Mouse (Mus musculus) lung, embryonic 14.5 days (tissue): ENCODE results near the gene Rnf126. TPM values are rescaled to one million over a fixed set of nuclear protein-coding genes. Genes with fewer than 3 reads are reported as not detected.

Experiments used
- ATAC-seq: fragments of 200-750 bp; cut with Nextera tagmentation; 2 replicates; pipeline ENCODE4 v1.8.0; 2017; ENCODE audit warnings: mild to moderate bottlenecking, moderate TSS enrichment, moderate library complexity; ENCODE audit not compliant: insufficient read depth
- DNase-seq: peaks from one replicate; pipeline ENCODE4 v3.0.0-alpha.2; 2015
- H3K27ac ChIP-seq: fragments of 300-500 bp; sonication (generic); 2 replicates; pipeline ENCODE4 v1.5.1; 2014; ENCODE audit warnings: low read depth, mild to moderate bottlenecking, moderate library complexity
- H3K27me3 ChIP-seq: fragments of 300-500 bp; sonication (generic); 2 replicates; pipeline ENCODE4 v1.6.1; 2014; ENCODE audit warnings: low read length, control low read depth; ENCODE audit not compliant: insufficient read depth
- H3K36me3 ChIP-seq: fragments of 300-500 bp; sonication (generic); 2 replicates; pipeline ENCODE4 v1.6.1; 2014; ENCODE audit warnings: control low read depth; ENCODE audit not compliant: insufficient read depth
- H3K4me1 ChIP-seq: fragments of 300-500 bp; sonication (generic); 2 replicates; pipeline ENCODE4 v1.6.1; 2014; ENCODE audit warnings: antibody characterized with exemption, control low read depth; ENCODE audit not compliant: insufficient read depth
- H3K4me2 ChIP-seq: fragments of 300-500 bp; sonication (generic); 2 replicates; pipeline ENCODE4 v1.6.1; 2014; ENCODE audit warnings: mild to moderate bottlenecking
- H3K4me3 ChIP-seq: fragments of 300-500 bp; sonication (generic); 2 replicates; pipeline ENCODE4 v1.5.1; 2014; ENCODE audit warnings: low read depth, low read length
- H3K9ac ChIP-seq: fragments of 300-500 bp; sonication (generic); 2 replicates; pipeline ENCODE4 v1.6.1; 2014
- H3K9me3 ChIP-seq: fragments of 300-500 bp; sonication (generic); 2 replicates; pipeline ENCODE4 v1.6.1; 2016; ENCODE audit warnings: low read depth, low read length, control low read depth
- CTCF ChIP-seq: IDR thresholded peaks from 2 replicates; pipeline ENCODE4 v1.5.1; 2016; ENCODE audit warnings: antibody characterized with exemption, low read depth
- WGBS: fragments of 180-500 bp; shearing (Covaris S2); extraction: QIAGEN DNeasy Blood & Tissue Kit; methylation state at CpG from one replicate; pipeline ENCODE4 v1.1.7; 2014; 5-methylcytosine and 5-hydroxymethylcytosine counted together
- polyA plus RNA-seq: library from polyadenylated mRNA; unstranded; fragments of >200 nt; fragmentation: Nextera tagmentation; extraction: Ambion mirVana; gene quantifications from 2 replicates; pipeline ENCODE4 v1.2.1, GENCODE M21; 2014

Gene Rnf126
- polyA plus RNA-seq, 1 experiment from 2014 or later, result 123 TPM

- H3K9me3 ChIP-seq, result no peaks in the 10 kb centered on the region
- H3K4me3 ChIP-seq, result no peak overlapping the region
- H3K9ac ChIP-seq, result no peak overlapping the region
- H3K4me1 ChIP-seq, result peaks cover 5% of the 10 kb centered on the region; the same call in 1 of the 2 replicates
- DNase-seq, result no peak
- no peak for TF ChIP-seq CTCF
- no peaks in the 10 kb centered on the region for H3K27me3 ChIP-seq
- 76% methylated on average over 3 of the region's 3 CpGs for WGBS
- no peak overlapping the region for H3K27ac ChIP-seq
- no peak for ATAC-seq
- peaks cover 46% of the 10 kb centered on the region for H3K36me3 ChIP-seq
- H3K4me2 ChIP-seq, result no peak overlapping the region
These were observed 10.9 kb downstream of the Rnf126 start for GRCm38 (mm10) chr10:79755854-79756253.

DNA sequence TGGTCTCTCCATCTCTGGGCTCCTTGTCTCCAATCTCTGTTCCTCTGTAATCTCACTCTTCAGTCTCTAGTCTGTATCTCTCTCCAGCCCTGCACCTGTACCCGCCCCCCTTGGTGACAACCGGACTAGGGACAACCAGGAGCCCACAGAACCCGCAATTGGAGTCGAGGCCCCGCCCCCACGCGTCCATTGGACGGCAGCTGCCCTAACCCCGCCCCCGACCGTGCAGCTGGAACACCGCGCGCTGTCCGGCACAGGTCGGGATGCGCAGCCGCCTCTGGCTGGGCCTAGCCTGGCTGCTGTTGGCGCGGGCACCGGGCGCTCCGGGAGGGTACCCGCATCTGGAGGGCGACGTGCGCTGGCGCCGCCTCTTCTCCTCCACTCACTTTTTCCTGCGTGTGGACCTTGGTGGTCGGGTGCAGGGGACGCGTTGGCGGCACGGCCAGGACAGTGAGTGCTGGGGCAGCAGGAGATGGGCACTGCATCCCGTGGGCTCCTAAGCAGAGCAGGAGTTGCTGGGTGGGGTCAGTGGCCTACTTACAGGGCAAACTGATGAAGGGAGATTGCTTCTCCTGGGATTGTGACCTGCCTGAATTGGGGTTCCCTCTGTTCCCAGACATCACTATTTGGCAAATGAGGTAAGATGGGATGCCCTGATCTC is 11.8 kb downstream of the Rnf126 start, which contains the start of gene Fgf22:
Gene Fgf22 (plus strand): TSS at position 221 of the 661 bp plus-strand sequence.
- DNase-seq, result peak; percentile 72
- peaks cover 38% of the 10 kb centered on the region for H3K36me3 ChIP-seq
- H3K9ac ChIP-seq, result peak within 1 kb of the TSS; percentile 32
- H3K27me3 ChIP-seq, result no peaks in the 10 kb centered on the region
- H3K27ac ChIP-seq, result no peak within 1 kb of the TSS
- TF ChIP-seq CTCF, result no peak
- peak; percentile 85 for ATAC-seq
- H3K4me3 ChIP-seq, result peak within 1 kb of the TSS; percentile 20
- H3K4me1 ChIP-seq, result peaks cover 5% of the 10 kb centered on the region; the same call in 1 of the 2 replicates
- 2% methylated on average over 36 of the region's 36 CpGs for WGBS
- H3K9me3 ChIP-seq, result no peaks in the 10 kb centered on the region
- H3K4me2 ChIP-seq, result peak within 1 kb of the TSS; percentile 60

GRCm38 (mm10) chr10:79748496-79748895 is 18.3 kb downstream of the Rnf126 start:
- ATAC-seq (no peak), DNase-seq (no peak)
- Histone ChIP-seq H3K4me3 (no peak overlapping the region), H3K9me3 (no peaks in the 10 kb centered on the region), H3K27me3 (no peaks in the 10 kb centered on the region), H3K9ac (no peak overlapping the region), H3K4me2 (no peak overlapping the region), H3K36me3 (peaks cover 6% of the 10 kb centered on the region; the same call in 1 of the 2 replicates), H3K4me1 (no peaks in the 10 kb centered on the region), H3K27ac (no peak overlapping the region)
- 73% methylated on average over 6 of the region's 6 CpGs for WGBS
- TF ChIP-seq CTCF, result no peak

DNA sequence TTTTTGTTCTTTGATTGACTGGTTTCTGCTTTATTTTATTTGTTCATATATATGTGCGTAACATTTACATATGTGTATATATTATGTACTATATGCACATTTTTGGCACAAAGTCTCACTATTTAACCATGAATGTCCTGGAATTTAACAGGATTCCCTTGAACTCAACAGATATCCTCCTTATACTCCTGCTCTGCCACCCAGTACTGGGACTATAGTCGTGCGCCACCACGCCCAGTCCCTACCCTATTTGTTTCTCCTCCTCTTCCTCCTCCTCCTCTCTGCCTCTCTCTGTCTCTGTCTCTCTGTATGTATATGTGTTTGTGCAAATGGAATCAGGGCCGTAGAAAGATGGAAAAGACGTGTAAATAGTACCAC is 20.0 kb downstream of the Rnf126 start:
- Histone ChIP-seq H3K27ac (no peak overlapping the region), H3K9me3 (no peaks in the 10 kb centered on the region), H3K4me3 (peak overlapping the region; percentile 60), H3K9ac (peak overlapping the region; percentile 13; the same call in 1 of the 2 replicates), H3K27me3 (no peaks in the 10 kb centered on the region), H3K36me3 (peaks cover 21% of the 10 kb centered on the region), H3K4me2 (peak overlapping the region; percentile 73), H3K4me1 (no peaks in the 10 kb centered on the region)
- no peak for TF ChIP-seq CTCF
- DNase-seq (no peak), ATAC-seq (peak; percentile 64)
- WGBS, result 24% methylated on average over 6 of the region's 6 CpGs

GRCm38 (mm10) chr10:79745898-79746773 is 20.6 kb downstream of the Rnf126 start, which contains the start of gene Polrmt:
TSS of gene Polrmt (minus strand) at chr10:79746581.
- Histone ChIP-seq H3K27ac (no peak within 1 kb of the TSS), H3K9ac (peak within 1 kb of the TSS; percentile 57), H3K36me3 (peaks cover 27% of the 10 kb centered on the region), H3K4me3 (peak within 1 kb of the TSS; percentile 60), H3K27me3 (no peaks in the 10 kb centered on the region), H3K4me1 (no peaks in the 10 kb centered on the region), H3K9me3 (no peaks in the 10 kb centered on the region), H3K4me2 (peak within 1 kb of the TSS; percentile 73)
- peak; percentile 98 for ATAC-seq
- peak; percentile 54 for TF ChIP-seq CTCF
- DNase-seq, result peak; percentile 99
- 3% methylated on average over 38 of the region's 38 CpGs for WGBS

DNA sequence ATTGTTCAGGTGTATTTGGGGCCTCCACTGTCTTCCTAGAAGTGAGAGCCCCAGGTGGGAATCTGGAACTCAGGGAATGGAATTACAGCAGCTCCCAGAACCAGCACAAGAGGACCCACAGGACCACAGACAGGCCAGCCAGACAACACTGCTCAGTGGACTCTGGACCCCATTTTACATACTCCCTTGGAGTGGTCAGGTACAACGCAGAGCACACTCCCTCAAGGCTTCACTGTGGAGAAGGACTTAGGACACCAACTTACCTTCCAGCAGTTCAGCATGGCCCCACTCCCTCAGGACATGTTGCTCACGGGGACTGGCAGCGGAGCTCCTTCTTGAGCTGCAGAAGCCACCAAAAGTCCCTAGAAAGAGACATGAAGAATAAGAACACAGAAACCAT is 21.3 kb downstream of the Rnf126 start:
- H3K27ac ChIP-seq, result no peak overlapping the region
- peaks cover 35% of the 10 kb centered on the region for H3K36me3 ChIP-seq
- no peak for ATAC-seq
- TF ChIP-seq CTCF, result no peak
- H3K9me3 ChIP-seq, result peaks cover 6% of the 10 kb centered on the region
- no peak overlapping the region; the same call in 1 of the 2 replicates for H3K9ac ChIP-seq
- WGBS, result 86% methylated on average over 3 of the region's 3 CpGs
- H3K27me3 ChIP-seq, result no peaks in the 10 kb centered on the region
- no peak for DNase-seq
- peak overlapping the region; percentile 60 for H3K4me3 ChIP-seq
- peak overlapping the region; percentile 73 for H3K4me2 ChIP-seq
- no peaks in the 10 kb centered on the region for H3K4me1 ChIP-seq
